Mouse (Mus musculus) heart, postnatal 14 days (tissue): ENCODE data around the gene Ufd1. TPM values are rescaled to one million over a fixed set of nuclear protein-coding genes. Genes with fewer than 3 reads are reported as not detected.

Experiments used
- DNase-seq, 2 experiments: peaks; one replicate each; pipeline ENCODE4 v3.0.0; 2021 to 2022
- intact Hi-C: fragments of 180-260 bp; cut with DNase I; formaldehyde crosslinking; loops from one replicate; pipeline ENCODE4 v1.15.1; 2025
- long read RNA-seq, 2 experiments: library from polyadenylated mRNA; stranded (forward); transcript quantifications; one replicate each; pipeline ENCODE4 v2.0.0; 2021
- total RNA-seq, 2 experiments: library from RNA; stranded (reverse); gene quantifications; 2 replicates each; pipeline ENCODE4 v1.2.3; 2021

Ufd1 gene
- total RNA-seq = 10 to 100 TPM; 56.5 to 61.4 TPM
- long read RNA-seq, experiment 1, transcript Ufd1-201 (12 exons, 1,996 nt) = major isoform, 87 of 101 reads
- long read RNA-seq, experiment 1, partial matches to known transcripts = 0 of 101 reads
- long read RNA-seq, experiment 1, other reads (novel, unspliced or antisense) = 14 of 101 reads
- long read RNA-seq, experiment 2, transcript Ufd1-201 (12 exons, 1,996 nt) = major isoform, 71 of 80 reads
- long read RNA-seq, experiment 2, partial matches to known transcripts = 2 of 80 reads
- long read RNA-seq, experiment 2, other reads (novel, unspliced or antisense) = 7 of 80 reads

- peak; percentile 85 to 92 for DNase-seq
- intact Hi-C loops = loop anchor here (5.0 kb wide), 1 partner anchor 66 kb away; the partner anchor contains the start of genes Hira and Mrpl40
Measured at GRCm38 (mm10) chr16:18811468-18812384, at the start of gene Ufd1, which contains the start of gene Cdc45. Gene Ufd1 (plus strand): TSS chr16:18811779. Gene Cdc45 (minus strand): TSS chr16:18811987.

GRCm38 (mm10) chr16:18762960-18763359, 48.6 kb upstream of the Ufd1 start:
- DNase-seq = no peak
- intact Hi-C loops = no loop called here

- intact Hi-C loops = no loop called here
- no peak for DNase-seq
Measured at GRCm38 (mm10) chr16:18766390-18766789, 45.2 kb upstream of the Ufd1 start.

GRCm38 (mm10) chr16:18769501-18769900, 42.1 kb upstream of the Ufd1 start:
- intact Hi-C loops = no loop called here
- no peak for DNase-seq

GRCm38 (mm10) chr16:18773936-18774335, 37.6 kb upstream of the Ufd1 start:
- no peak for DNase-seq
- intact Hi-C loops = no loop called here

- intact Hi-C loops = no loop called here
- DNase-seq = peak; percentile 54 to 60
Measured at GRCm38 (mm10) chr16:18775621-18776555, 35.7 kb upstream of the Ufd1 start.

GRCm38 (mm10) chr16:18776556-18777100, 35.0 kb upstream of the Ufd1 start, which contains the start of gene Cldn5:
Gene Cldn5 (plus strand): TSS chr16:18776847.
- intact Hi-C loops = no loop called here
- DNase-seq = peak; percentile 59 to 70

GRCm38 (mm10) chr16:18777101-18778080, 34.2 kb upstream of the Ufd1 start:
- peak; percentile 27 to 34 for DNase-seq
- intact Hi-C loops = loop anchor here (2.0 kb wide), 1 partner anchor 45 kb away; no protein-coding TSS in a partner anchor

- no peak for DNase-seq
- intact Hi-C loops = loop anchor here (2.0 kb wide), 1 partner anchor 46 kb away; no protein-coding TSS in a partner anchor
Measured at GRCm38 (mm10) chr16:18778461-18778860, 33.1 kb upstream of the Ufd1 start.

GRCm38 (mm10) chr16:18781810-18782209, 29.8 kb upstream of the Ufd1 start:
- DNase-seq = no peak
- intact Hi-C loops = loop anchor here (5.0 kb wide), 1 partner anchor 85 kb away; no protein-coding TSS in a partner anchor

GRCm38 (mm10) chr16:18785025-18785424, 26.6 kb upstream of the Ufd1 start:
- DNase-seq = no peak
- intact Hi-C loops = no loop called here

GRCm38 (mm10) chr16:18785485-18785884, 26.1 kb upstream of the Ufd1 start:
- intact Hi-C loops = no loop called here
- no peak for DNase-seq

- DNase-seq = no peak
- intact Hi-C loops = no loop called here
Measured at GRCm38 (mm10) chr16:18786652-18787051, 24.9 kb upstream of the Ufd1 start.

GRCm38 (mm10) chr16:18788627-18789406, 22.8 kb upstream of the Ufd1 start:
- DNase-seq = no peak

GRCm38 (mm10) chr16:18795223-18795899, 16.2 kb upstream of the Ufd1 start:
- intact Hi-C loops = loop anchor here (5.0 kb wide), 1 partner anchor 168 kb away; the partner anchor contains the start of genes Gm49601 and Sept5
- no peak for DNase-seq

More at GRCm38 (mm10) chr16:18788627-18789406, 22.8 kb upstream of the Ufd1 start:
- intact Hi-C loops = no loop called here

- intact Hi-C loops = loop anchor here (5.0 kb wide), 1 partner anchor 169 kb away; the partner anchor contains the start of genes Gm49601 and Sept5
- DNase-seq = no peak
Measured at GRCm38 (mm10) chr16:18796645-18797044, 14.9 kb upstream of the Ufd1 start.

- intact Hi-C loops = loop anchor here (5.0 kb wide), 1 partner anchor 171 kb away; the partner anchor contains the start of genes Gm49601 and Sept5
Measured at GRCm38 (mm10) chr16:18798151-18798550, 13.4 kb upstream of the Ufd1 start.

More at GRCm38 (mm10) chr16:18798151-18798550, 13.4 kb upstream of the Ufd1 start:
- DNase-seq = no peak
